Mouse (Mus musculus) kidney, postnatal 4 days (tissue): ENCODE measurements around the gene Acvr1.
A peak's percentile ranks its signal among the peaks of the same experiment; 100 is the strongest.

Source experiments
- DNase-seq, 2 experiments: peaks; one replicate each; pipeline ENCODE4 v3.0.0; 2021; ENCODE audit warnings: mixed read lengths in 2 of 2

Acvr1 gene

GRCm38 (mm10) chr2:58476956-58477715 lies 89.8 kb downstream of the Acvr1 start:
- peak; percentile 91 to 92 for DNase-seq

DNA sequence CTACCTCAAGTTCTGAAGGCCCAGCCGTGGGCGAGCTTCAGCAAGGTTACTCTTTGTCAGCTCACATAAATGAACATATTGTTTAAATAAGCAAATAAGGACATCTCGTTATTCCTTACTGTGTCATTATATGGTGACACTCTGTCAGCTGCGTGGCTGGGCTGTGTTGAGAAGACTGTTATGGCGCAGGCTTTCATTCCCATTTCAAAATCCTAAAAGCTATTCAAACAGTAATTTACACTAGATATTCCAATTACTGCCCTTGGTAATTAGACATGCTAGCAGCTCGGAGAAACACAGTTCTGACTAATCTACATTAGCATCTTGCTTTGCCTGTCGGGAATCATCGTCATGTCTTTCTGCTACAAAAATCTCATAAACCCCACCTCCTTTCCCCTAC lies 91.4 kb downstream of the Acvr1 start:
- DNase-seq, result no peak

GRCm38 (mm10) chr2:58470290-58470689 lies 96.7 kb downstream of the Acvr1 start:
- no peak for DNase-seq

DNA sequence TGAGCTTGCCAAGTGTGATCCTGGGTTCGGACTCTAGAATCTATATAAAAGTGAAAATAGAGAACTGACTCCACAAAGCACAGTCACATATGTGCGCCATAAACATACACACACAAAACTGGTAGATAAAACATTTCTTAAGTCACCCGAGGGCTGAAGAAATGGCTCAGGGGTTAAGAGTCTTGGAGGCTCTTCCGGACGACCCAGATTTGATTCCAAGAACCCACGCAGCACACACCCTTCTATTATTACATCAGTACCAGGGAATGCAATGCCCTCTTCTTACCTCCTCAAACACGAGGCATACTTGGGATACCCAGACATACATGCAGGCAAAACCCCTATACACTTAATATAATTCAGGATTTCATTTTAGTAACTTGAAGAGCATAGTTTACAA lies 97.1 kb downstream of the Acvr1 start, which contains the start of gene Gm17409:
Gene Gm17409 (plus strand): TSS at position 301 of the 400 bp plus-strand sequence.
- DNase-seq, result no peak

DNA sequence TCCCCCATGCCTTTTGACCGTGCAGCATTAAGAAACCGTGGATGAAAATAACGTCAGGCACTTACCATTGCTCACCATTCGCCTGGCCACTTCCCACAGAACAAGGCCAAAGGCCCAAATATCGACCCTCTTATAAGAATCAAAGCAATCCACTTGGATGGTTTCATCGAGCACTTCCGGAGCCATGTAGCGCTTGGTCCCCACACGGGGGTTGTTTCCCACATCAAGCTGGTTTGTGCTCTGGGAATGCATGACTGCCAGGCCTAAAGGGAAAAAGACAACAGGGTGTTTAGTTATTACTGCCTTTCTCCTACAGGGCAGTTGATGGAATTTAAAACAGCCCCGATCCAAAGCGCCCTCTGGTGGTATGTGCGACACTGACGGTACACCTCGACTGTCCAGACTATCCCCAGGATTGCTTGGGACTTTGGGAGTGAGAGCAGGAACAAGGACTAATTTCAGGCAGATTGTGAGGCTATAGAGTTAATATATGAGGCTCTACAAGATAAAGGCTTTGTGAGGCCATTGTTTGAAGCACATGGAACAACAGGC lies 108.1 kb downstream of the Acvr1 start:
- DNase-seq, result peak; percentile 54 to 58

- DNase-seq, result no peak
Observed at GRCm38 (mm10) chr2:58457488-58457865, 109.5 kb downstream of the Acvr1 start.

GRCm38 (mm10) chr2:58456843-58457487 lies 110.0 kb downstream of the Acvr1 start:
- no peak for DNase-seq

DNA sequence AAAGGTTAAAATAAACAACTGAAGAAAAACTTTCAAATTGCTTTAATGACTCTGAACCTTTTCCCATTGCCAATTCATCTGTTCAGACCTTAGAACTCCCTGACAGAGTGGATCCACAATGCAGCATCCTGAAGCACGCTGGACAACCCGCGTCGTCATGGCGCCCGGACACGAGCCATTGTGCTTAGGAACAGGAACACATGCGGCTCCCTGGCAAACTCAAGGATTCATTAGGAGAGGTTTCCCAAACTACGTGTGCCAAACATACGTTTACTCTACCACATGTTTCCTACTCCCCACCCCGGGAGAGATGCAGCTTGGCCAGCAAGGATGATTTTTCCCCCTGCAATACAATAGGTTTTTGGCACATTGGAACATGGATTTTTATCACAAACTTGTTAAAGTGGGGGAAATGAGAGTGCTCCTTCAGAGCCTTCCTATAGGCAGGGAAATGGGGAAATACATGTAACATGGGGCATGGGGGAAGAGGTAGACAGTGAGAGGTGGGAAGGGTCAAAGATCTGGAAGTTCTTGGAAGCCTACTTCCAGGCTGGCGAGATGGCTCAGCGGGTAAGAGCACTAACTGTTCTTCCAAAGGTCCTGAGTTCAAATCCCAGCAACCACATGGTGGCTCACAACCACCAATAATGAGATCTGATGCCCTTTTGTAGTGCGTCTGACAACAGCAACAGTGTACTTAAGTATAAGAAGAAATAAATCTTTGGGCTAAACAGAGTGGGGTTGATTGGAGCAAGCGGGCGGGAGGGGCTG lies 112.7 kb downstream of the Acvr1 start:
- no peak for DNase-seq

DNA sequence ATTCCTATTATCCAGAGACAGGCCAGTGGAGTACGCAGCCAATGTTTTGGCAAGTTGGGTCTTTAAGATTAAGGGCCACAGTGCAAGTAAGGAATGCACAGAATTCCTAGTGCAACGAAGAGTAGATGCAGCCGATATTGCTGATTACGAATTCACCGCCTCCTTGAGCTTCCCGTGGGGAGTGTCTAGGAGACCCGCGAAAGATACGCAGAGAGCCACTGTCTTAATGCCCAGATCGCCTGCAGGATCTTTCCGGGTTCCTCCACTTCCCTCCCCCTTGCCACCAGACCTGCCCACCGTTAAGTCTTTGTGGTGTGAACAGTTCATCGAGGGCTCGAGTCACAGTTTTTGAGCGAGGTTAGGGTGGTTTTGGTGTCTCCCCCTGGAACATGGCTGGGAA lies 120.0 kb downstream of the Acvr1 start:
- no peak for DNase-seq

DNA sequence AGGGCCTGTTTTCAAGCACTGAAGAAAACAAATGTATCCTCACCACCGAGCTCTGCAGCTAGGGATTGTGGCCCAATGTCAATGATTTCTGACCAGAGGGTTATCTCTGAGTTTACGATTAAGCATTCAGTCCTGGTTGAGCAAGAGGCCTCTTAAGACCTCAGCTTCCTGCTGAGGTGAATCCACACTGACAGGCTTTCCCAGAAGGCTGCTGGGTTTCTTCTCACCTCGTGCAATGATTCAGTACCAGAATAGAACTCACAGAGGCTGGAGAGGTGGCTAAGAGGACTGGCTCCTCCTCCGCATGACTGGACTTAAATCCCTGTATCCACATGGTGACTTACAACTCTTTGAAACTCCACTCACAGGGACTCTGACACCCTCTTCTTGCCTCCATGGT lies 123.8 kb downstream of the Acvr1 start:
- no peak for DNase-seq

- no peak for DNase-seq
Observed at GRCm38 (mm10) chr2:58436911-58437310, 130.0 kb downstream of the Acvr1 start.

GRCm38 (mm10) chr2:58435507-58435906 lies 131.4 kb downstream of the Acvr1 start:
- no peak for DNase-seq

GRCm38 (mm10) chr2:58434438-58434837 lies 132.5 kb downstream of the Acvr1 start:
- no peak for DNase-seq

- DNase-seq, result no peak
Observed at GRCm38 (mm10) chr2:58433317-58433716, 133.6 kb downstream of the Acvr1 start.

GRCm38 (mm10) chr2:58432211-58432610 lies 134.7 kb downstream of the Acvr1 start:
- DNase-seq, result no peak

DNA sequence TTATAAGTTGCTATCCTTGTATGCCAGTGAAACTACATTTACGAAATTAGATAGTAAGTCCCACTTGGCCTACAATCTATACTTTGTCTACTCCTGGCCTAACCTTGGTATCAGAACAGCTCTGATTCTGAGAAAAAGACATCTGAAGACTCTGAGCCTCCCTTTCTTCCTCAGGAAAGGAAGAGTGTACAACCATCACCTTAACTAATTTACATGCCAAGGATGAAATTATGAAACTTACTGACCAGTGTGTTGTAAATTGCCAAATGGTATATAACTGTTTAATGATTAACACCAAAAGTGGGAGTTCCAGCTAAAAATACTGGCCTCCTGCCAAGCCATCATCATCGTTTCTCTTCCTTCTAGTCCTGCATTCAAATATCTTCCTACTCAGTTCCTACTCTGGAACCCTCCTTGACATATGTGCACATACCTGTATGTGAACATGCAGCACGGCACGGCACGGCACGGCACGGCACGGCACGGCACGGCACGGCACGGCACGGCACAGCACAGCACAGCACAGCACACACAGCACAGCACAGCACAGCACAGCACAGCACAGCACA lies 141.4 kb downstream of the Acvr1 start:
- no peak for DNase-seq

DNA sequence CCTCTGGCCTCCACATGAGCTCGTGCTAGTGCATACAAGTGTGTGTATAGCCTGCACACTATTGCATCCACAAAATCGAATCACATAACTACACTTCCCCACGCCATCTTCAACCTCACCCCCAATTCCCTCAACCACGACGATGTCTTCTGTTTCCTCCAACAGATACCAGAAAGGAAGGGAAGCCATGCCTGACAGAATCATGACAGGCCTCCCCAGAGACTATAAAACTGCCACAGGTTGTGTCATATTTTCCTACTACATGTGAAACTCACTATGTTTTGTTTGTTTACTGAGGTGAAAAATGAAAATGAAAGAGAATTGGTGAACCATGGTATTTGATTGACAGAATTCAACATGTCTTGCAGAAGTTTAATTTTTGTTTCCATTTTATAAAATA lies 143.6 kb downstream of the Acvr1 start:
- no peak for DNase-seq

- DNase-seq, result no peak
Observed at GRCm38 (mm10) chr2:58419571-58419970, 147.4 kb downstream of the Acvr1 start.

DNA sequence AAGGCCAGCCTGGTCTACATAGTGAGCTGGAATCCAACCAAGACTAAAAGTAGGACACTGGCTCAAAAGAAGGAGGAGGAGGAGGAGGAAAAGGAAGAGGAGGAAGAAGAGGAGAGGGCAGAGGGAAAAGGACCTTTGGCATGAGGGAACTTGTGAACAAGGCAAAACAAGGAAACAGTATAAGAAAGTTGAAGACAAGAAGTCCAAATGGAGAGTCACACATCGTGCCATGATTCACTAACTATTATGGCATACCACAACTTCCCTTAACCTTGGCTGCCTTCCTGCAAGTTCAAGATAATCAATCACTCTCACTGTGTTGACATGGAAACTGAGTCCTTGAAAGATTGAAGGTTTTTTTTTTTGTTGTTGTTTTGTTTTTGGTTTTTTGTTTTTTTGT lies 148.8 kb downstream of the Acvr1 start:
- no peak for DNase-seq

DNA sequence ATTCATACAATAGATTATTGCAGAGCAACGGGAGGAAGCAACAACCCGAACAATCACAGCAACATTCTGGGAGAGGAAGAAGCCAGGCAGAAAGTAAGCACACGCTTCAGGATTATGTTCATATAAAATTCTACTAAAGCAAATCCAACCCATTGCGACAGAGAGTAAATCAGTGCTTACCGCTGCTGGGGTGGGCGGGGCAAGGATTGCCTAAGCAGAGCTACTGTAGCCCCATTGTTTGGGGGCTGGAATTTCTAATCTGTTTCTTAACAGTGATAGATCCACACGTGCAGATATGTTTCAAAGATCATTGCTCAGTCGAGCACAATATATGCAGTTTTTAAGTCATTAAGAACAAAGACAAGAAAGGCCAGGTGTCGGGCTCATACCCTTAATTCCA lies 149.3 kb downstream of the Acvr1 start:
- DNase-seq, result no peak

GRCm38 (mm10) chr2:58415037-58415436 lies 151.9 kb downstream of the Acvr1 start:
- no peak for DNase-seq

DNA sequence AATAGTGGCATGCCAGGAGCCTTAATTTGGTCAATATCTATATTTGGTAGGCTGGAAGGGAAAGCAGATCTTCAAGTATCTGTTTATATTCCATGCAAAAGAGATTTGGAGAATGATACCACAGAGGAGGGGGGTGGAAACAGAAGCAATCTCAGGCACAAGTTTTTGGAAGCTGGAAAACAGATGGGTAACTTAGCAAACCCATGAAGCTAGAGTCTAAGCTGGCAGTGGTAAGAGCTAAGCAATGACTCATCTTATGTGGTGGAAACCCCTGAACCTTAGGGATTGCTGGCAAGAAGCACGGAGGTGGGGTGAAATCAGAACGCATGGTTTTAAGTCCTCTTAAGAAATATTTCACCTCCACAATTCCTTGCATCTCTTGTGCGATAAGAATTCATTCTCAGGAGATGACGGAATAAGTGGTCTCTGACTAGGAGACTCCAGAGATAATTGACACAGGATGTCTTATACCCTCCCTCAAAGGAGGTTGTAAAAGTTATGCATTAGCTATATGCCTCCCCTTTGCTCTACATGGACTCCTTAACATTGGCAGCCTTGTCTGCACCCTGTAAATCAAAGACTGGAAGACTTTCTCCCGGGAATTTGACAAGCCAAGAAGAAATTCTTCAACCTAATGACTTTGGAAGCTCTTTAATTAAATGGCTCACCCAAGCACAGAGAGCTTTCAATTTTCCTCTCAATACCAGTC lies 157.9 kb downstream of the Acvr1 start:
- no peak for DNase-seq
